Mouse (Mus musculus) ovary, postnatal 36 days (tissue): ENCODE data around the gene Cyp2c39.
"Not testable (repeated sequence)": the region's sequence is repeated elsewhere in the genome, so short reads cannot be mapped to it uniquely, and the experiment has no call there.

Experiments used
- DNase-seq: peaks from one replicate; pipeline ENCODE4 v3.0.0; 2022; ENCODE audit warnings: low spot score, mixed read lengths

Cyp2c39 gene

GRCm38 (mm10) chr19:39510534-39510933 is at the start of gene Cyp2c39:
Gene Cyp2c39 (plus strand): TSS chr19:39510862.
- no peak for DNase-seq

GRCm38 (mm10) chr19:39462941-39463340 is 47.7 kb upstream of the Cyp2c39 start, which contains the start of gene Cyp2c38:
Gene Cyp2c38 (minus strand): TSS chr19:39463075.
- DNase-seq, result no peak

- no peak for DNase-seq
Measured at GRCm38 (mm10) chr19:39463923-39464322, 46.7 kb upstream of the Cyp2c39 start.

- DNase-seq, result not testable (repeated sequence)
Measured at GRCm38 (mm10) chr19:39483961-39484360, 26.7 kb upstream of the Cyp2c39 start.

- no peak for DNase-seq
Measured at GRCm38 (mm10) chr19:39506341-39506740, 4.3 kb upstream of the Cyp2c39 start.

GRCm38 (mm10) chr19:39509533-39509932 is 1.1 kb upstream of the Cyp2c39 start:
- no peak for DNase-seq
